Mouse (Mus musculus) CD4-positive, CD25-positive, alpha-beta regulatory T cell, adult 2 months (primary cell): ENCODE data around the gene Mcu.

Experiments
- DNase-seq: peaks from one replicate; pipeline ENCODE4 v3.0.0-alpha.2; 2012; ENCODE audit warnings: low read depth, low spot score

The Mcu gene

DNA sequence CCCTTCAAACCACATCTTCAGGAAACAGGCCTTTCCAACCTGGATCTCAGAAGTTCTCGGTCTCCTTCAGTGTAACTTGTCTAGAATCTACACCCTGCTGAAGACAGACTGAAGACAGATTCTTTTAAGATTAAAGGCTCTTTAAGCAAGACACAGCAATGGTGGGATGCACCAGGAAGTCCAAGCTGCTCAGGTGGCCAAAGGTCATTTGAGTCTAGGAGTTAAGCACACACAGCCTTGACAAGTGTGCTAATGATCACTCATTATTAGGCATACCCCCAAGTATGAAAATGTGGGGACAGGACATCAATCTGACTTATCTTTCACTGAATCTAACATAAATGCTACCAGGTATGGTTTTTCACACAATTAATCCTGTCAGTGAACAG, 47.0 kb downstream of the Mcu start:
- DNase-seq: no peak

DNA sequence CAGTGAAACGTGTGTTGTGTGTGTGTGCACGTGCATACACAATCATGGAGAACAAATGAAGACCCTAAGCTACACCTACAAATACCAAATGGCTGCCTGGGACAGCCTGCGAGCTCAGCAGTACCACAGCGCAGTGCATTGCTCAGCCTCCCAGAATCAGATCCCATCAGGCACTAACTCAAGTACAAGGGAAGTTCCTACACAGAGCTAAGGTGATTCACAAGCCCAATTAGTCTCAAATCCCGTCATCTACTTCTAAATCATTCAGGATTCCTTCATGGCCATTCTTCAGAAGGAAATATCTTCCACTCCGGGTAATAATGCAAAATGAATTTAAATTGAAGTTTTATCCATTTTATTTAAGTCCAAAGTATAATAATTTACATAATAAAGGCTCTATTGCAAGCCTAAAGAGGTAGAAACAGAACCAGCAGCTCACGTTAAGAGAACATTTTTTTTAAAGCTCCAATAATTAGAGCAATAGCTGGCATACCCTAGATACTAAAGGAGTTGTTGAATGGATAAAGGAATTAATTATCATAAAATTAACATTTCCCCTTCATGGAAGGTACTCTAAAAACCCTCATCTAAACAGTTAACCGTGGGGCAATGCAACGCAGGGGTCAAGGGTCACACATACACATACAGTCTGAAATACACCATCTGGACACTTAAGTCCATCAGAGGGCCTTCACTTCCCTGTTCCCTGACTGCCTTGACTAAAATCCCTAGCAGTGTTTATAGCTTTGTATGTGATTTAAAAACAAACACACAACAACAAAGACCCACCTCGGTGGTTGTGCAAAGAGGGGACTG, 47.6 kb downstream of the Mcu start:
- DNase-seq: no peak

GRCm38 (mm10) chr10:59566968-59567367, 49.5 kb downstream of the Mcu start:
- DNase-seq: no peak

GRCm38 (mm10) chr10:59565995-59566410, 50.5 kb downstream of the Mcu start:
- DNase-seq: no peak

- DNase-seq: no peak
Measured at GRCm38 (mm10) chr10:59564551-59564950, 51.9 kb downstream of the Mcu start.

DNA sequence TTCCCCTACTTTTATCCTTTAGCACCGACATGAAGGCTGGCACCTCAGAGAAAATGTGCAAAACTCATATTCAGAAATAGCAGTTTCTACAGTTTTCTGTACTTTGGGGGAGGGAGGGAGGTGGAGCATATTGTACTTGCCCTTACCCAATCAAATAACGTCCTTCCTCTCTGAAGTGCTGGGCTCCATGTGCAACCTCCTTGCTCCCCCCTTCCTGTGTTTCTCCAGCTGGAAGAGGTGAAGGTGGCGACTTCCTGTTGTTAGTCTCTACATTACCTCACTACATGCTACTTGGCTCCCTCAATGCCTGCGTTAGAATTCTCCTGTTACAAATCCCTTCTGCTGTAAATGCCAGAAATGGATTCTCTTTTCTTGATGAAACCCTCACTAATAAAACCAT, 54.0 kb downstream of the Mcu start:
- DNase-seq: peak; percentile 39

DNA sequence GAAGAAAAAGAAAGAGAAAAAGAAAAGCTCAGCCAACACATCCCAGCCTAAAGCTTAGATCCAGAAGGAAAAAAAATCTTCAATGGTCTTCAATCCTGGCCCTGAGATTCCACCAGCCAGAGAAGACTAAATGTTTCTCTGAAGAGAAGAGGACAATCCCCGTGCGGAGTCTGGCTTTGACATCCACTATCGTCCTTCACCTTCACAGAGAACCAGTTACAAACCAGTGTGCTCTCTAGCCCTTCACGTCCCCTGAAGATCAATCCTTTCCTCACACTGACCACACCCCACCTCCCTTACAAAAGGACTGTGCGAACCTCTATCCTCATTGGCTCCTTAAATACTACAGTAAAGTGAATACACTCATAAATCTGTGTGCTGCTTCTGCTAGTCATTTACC, 56.4 kb downstream of the Mcu start:
- no peak for DNase-seq

DNA sequence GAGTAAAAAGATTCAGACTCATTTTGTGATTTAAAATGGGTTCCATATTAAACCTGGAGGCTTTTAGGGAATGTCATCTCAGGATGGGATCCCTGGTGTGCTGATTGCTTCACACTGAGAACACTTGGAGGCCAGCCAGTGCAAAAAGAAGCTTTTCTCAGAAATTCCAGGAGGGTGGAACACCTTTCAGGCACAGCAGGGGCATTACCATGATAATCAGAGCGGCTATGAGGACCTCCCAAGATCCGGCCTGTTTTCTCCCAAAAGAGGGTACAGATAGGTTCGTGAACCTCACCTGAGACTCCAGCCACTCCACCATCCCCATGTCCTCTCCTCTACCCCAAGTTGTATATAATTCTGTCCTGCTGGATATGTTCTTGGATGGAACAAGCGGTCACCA, 57.9 kb downstream of the Mcu start:
- DNase-seq: no peak

DNA sequence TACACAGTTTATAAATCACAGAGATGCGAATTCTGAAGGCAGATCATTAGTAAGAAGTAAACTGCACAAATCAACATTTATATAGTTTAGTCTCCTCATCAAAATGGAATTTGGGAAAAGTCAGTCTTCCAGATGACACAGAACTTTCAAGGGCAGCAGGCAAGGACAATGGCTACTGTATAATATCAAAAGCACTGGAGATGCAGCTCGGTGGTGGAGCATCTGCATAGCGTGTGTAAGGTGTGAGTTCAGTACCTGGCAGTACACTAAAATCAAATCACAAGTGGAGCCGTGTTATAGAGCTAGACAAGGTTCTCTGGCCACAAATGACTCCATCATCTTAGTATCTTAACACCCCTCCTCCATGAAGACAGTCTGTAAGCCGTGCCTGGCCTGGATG, 58.3 kb downstream of the Mcu start:
- no peak for DNase-seq

GRCm38 (mm10) chr10:59556541-59556940, 60.0 kb downstream of the Mcu start:
- DNase-seq: no peak

DNA sequence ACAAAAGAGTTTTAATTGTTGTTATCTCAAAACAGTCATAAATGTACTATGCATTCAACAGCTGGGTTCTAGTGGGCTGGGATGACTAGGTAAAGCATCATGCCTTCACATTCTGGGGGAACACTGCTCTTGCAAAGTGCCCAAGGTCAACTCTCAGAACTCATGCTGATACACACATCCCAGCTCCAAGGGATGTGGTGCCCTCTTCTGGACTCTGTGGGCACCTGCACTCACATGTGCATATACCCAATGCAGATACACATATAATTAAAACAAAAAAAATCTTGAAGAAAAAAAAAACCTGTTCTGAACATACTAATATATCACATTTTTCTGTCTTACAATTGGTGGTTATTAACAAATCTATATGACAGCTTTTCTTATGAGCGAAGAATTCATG, 62.2 kb downstream of the Mcu start:
- no peak for DNase-seq

- DNase-seq: no peak
Measured at GRCm38 (mm10) chr10:59552456-59552855, 64.0 kb downstream of the Mcu start.

GRCm38 (mm10) chr10:59548768-59549333, 67.6 kb downstream of the Mcu start:
- DNase-seq: no peak

DNA sequence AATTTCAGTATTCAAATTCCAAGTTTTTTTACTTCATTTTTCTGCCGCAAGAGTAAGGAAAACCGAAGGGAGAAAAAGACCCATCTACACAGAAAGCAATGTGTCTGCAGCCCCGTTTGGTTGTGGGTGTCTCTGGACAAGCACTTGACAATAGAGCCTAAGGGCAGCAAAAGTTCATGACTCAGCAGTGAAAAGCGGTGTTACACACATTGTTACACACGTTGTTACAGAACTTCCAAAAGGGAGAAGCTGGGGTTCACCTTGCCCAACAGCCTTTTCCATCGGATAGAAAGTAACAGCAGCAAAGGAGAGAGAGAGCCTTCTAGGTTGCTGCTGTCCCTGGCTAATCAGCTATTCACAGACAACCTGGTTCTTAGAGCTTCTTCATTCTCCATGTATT, 68.3 kb downstream of the Mcu start:
- no peak for DNase-seq

DNA sequence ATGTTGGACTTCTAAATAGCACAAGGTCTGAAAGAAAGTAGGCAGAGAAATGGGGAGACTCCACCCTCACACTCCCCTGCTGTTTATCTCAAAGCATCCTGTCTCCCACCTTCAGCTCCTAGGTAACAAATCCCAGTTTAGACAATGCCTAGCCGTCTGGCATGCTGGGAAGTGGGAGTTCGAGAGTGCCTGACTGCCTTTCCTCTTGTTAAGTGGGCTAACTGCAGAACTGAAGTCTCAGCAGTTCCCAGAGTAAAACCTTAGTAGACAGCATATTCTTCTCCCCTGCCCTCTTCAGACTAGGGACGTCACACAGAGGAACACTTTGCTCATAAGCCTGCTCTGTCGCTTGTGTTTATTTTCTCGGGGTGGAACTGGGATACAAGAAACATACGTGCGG, 69.1 kb downstream of the Mcu start:
- DNase-seq: no peak

DNA sequence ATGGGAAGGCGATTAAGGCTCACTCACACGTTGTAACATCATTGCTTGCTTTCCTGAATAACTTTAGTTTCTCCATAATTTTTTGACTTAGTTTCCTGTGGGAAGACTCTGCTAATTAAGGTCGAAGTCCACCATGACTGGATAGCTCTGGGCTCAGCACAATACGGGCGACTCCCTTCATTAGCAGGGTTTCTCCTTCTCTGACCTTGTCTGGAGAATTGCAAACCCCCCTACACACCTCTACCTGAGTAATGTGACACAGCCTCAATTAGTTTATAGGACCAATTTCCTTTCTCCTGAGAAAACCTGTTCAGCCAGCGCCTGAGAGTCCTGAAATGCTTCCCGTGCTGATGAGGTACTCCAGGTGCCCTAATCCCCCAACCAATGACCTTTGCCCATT, 71.3 kb downstream of the Mcu start:
- no peak for DNase-seq

- DNase-seq: no peak
Measured at GRCm38 (mm10) chr10:59543351-59543750, 73.1 kb downstream of the Mcu start.

DNA sequence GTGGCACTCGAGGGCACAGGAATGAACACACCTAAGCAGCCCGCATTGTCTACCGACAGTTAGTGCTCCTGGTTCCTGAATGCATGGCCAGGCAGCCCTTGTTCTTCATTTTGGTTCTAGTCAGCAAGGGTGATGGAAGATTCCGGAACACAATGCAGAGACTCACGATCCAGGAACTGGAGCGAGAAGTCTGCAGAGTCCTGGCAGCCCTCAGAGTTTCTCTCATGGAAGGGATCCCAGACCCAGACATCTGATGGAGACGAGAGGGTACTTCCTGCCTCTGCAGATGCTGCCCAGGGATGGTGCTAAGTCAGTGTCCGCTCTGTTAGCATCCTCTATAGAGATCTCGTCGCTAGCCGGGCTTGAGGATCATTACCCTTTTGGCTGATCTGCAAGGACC, 75.0 kb downstream of the Mcu start:
- DNase-seq: no peak

- no peak for DNase-seq
Measured at GRCm38 (mm10) chr10:59540596-59540995, 75.9 kb downstream of the Mcu start.

- peak; percentile 12 for DNase-seq
Measured at GRCm38 (mm10) chr10:59540081-59540480, 76.4 kb downstream of the Mcu start.

DNA sequence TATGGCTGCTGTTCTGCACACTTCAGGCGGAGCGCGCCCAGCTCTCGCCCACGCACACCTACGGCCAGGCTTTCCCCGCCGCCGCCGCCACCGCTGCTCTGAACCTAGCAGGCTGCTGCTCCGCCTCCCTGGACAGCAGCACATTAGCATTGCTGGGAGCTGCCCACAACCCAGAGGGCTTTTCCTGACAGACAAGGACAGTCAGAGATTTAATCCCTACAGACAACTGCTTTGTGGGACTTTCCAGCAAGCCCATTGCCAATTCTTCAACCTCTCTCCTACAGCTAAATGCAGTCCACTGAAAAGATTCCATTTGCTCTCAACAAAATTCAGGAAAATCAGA, 77.0 kb downstream of the Mcu start:
- DNase-seq: peak; percentile 70

- peak; percentile 25 for DNase-seq
Measured at GRCm38 (mm10) chr10:59538767-59539532, 77.5 kb downstream of the Mcu start.

GRCm38 (mm10) chr10:59538063-59538462, 78.4 kb downstream of the Mcu start:
- DNase-seq: no peak
